Mouse (Mus musculus) heart, postnatal 36 days (tissue): ENCODE data around the gene Dexi. TPM values are rescaled to one million over a fixed set of nuclear protein-coding genes. Genes with fewer than 3 reads are reported as not detected.

Experiments used
- DNase-seq, 2 experiments: peaks; one replicate each; pipeline ENCODE4 v3.0.0; 2021 to 2022
- intact Hi-C: fragments of 180-260 bp; cut with DNase I; formaldehyde crosslinking; loops from one replicate; pipeline ENCODE4 v1.15.1; 2025
- total RNA-seq, 2 experiments: library from RNA; stranded (reverse); gene quantifications; 2 replicates each; pipeline ENCODE4 v1.2.3; 2021

The Dexi gene
- total RNA-seq, 2 experiments from 2014 or later, result 37.1 to 37.6 TPM

- peak; percentile 29 to 41 for DNase-seq
- intact Hi-C loops, result loop anchor here (10.0 kb wide), 1 partner anchor 713 kb away; the partner anchor contains the start of gene Gspt1
Observed at GRCm38 (mm10) chr16:10542266-10542665, 588 bp downstream of the Dexi start.

- intact Hi-C loops, result loop anchor here (10.0 kb wide), 1 partner anchor 713 kb away; the partner anchor contains the start of gene Gspt1
- DNase-seq, result peak; percentile 18 to 36
Observed at GRCm38 (mm10) chr16:10541598-10541930, 1.3 kb downstream of the Dexi start.

GRCm38 (mm10) chr16:10540763-10541597 is 1.9 kb downstream of the Dexi start:
- intact Hi-C loops, result loop anchor here (10.0 kb wide), 1 partner anchor 714 kb away; the partner anchor contains the start of gene Gspt1
- DNase-seq, result no peak

GRCm38 (mm10) chr16:10536961-10537360 is 5.9 kb downstream of the Dexi start:
- intact Hi-C loops, result no loop called here
- no peak for DNase-seq

DNA sequence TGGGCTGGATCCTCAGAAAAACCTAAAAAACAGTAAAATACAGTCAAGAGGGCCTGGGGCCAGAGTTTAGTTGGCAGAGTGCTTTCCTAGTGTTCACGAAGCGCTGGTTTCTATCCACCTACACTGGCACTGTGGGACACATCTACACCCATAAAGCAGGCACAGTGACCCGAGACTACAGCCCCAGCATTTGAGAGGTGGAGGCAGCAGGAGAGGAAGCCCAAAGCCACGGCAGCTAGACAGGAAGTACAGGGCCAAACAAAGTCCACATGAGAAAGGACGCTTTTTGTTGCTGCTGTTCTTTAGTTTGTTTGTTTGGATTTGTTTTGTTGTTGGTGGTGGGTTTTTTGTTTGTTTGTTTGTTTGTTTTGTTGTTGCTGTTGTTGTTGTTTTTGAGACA is 6.5 kb downstream of the Dexi start:
- no peak for DNase-seq
- intact Hi-C loops, result no loop called here

DNA sequence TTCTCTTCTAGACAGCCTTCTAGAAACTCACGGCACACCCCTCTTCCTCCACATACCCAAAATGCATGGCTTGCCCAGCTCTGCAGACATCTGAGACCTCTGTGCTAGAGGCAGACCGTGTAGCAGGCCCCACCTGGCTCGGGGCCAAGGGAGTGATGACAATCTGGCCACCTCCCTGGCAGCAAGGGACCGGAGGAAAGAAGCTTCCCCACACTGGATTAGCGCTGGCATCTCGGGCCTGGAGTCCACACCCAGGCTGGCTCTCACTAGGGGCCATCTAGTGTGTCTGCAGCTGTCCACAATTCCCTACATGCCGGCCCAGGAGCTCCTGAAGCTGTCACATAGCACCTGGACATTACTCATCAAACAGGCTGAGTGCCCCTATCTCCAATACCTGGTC is 8.3 kb downstream of the Dexi start:
- intact Hi-C loops, result no loop called here
- no peak for DNase-seq

DNA sequence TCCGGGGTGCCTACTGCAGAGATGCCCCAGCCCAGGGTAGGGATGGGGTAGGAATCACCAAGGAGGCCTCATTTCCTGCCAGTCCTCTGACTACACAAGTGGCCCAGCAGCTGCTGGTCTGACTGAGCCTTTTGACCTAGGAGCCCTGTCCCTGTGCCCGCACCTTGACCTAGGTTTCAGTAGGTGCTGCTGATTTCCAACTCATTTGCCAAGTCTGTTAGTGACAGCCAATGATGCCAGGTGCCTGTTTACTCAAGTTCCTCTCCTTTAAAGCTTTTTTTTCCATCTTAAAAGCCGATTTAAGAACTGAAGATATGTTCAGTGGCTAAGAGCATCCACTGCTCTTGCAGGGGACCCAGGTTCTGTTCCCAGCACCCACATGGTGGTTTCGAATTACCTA is 9.1 kb downstream of the Dexi start:
- DNase-seq, result no peak
- intact Hi-C loops, result no loop called here

- intact Hi-C loops, result no loop called here
- DNase-seq, result no peak
Observed at GRCm38 (mm10) chr16:10530179-10530578, 12.7 kb downstream of the Dexi start.

DNA sequence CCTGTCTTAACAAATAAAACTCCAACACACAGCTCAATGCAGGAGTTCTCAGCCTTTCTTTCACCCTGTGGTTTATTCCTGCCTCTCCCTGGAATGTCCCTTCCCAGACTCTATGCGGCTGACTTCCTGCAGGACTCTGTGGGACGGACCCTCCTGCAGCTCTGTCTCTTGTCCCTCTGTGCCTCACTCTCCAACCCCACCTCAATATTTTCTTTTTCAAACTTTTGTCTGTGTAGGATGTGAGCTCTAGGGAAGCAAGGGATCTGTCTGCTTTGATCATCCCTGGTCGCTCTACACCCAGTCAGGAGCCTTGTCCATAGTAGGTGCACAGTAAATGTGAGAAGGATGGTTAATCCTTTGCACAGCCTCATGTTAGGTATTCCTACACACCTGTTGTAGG is 14.5 kb downstream of the Dexi start:
- intact Hi-C loops, result no loop called here

DNA sequence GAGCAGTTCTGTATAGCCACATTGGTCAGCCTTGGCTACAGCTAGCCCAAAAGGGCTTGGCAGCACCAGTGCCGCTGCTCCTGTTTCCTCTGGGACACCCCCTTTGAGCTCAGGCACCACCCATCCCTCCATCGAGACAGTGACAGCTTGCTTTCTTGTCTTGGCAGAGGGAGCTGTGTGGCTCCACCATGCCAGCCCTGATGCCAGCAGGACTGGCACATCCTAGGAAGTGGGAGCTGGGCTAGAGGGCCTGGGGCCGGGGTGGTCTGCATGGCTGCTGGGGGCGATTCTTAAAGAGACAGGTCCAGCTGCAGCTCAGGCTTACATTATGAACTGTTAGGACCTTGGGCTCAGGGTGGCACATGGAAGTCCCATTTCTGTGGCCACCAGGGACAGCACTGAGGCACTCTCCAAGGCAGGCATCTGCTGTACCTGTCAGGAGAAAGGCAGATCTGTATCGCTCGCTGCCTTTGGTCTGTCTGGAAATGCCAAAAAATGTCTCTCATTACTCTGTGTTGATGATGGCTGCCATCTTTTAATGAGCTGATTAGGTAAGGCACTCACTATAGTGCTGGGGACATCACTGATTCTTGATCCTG is 15.7 kb downstream of the Dexi start:
- intact Hi-C loops, result no loop called here
- DNase-seq, result no peak

More for the DNA sequence above, 14.5 kb downstream of the Dexi start:
- no peak for DNase-seq

DNA sequence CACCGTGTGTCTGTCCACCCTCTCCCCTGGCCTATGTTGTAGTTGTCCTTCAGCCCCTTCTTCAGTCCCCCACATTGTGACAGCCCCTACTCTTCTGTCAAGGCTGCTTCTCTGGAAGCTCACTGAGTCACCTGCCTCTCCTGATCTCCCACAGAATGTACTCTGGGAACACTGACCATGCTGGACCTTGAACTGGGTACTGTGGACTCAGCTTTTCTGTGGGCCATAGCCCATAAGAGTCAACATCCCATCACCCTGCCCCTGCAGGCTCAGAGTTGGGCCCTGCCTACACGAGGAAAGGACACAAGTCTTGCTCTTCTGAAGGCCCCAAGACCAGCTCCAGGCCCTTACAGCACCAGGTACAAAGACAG is 17.3 kb downstream of the Dexi start:
- intact Hi-C loops, result no loop called here
- no peak for DNase-seq

DNA sequence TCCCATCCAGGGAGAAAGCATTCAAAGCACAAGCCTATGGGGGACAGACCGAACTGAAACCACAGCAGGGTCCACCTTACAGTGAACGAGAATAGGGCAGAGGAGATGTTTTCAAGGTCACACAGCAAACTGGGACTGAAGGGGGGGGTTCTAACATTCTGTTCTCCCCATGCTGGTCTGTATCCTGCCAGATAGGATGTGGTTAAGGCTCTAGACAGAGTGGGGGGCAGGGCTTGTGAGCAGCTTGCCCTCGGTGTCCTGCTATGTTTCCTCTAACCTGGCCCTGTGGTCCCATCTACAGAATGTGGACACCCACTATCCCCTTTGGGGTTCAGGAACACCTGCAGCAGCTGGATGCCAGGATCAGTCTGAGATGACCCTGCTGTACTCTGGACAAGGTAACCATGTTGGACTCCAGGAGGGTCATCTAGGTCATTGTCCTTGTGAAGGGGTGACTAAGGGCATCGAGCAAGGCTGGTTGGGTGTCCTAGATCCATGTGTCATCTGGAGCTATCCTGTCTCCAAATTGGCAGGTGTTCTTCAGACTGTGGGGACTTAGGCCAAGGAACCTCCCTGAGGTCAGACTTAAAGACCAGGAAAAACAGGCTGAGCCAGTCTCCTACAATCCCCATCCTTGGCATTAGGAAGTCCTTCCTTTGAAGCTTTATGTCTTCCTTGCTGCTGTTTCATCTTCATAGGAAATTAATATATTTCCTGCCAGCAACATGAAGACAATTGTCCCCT is 17.8 kb downstream of the Dexi start:
- DNase-seq, result no peak
- intact Hi-C loops, result loop anchor here (5.0 kb wide), 2 partner anchors 128 to 248 kb away; partner anchors contain the start of gene Tekt5

DNA sequence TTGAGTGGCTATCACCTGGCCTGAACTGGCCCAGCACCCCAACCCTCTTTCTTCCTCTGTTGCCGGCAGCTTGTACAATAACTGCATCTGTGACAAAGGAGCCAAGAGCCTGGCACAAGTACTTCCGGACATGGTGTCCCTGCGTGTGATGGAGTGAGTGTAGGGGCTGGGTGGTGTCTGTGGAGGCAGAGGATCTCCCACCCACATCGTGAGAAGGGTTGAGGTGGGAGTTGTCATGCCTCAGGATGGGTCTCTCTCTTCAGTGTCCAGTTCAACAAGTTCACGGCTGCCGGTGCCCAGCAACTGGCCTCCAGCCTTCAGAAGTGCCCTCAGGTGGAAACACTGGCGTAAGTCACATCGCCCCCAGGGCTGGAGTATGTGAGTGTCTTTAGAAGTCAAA is 19.2 kb downstream of the Dexi start:
- intact Hi-C loops, result loop anchor here (5.0 kb wide), 2 partner anchors 126 to 246 kb away; partner anchors contain the start of gene Tekt5
- no peak for DNase-seq

DNA sequence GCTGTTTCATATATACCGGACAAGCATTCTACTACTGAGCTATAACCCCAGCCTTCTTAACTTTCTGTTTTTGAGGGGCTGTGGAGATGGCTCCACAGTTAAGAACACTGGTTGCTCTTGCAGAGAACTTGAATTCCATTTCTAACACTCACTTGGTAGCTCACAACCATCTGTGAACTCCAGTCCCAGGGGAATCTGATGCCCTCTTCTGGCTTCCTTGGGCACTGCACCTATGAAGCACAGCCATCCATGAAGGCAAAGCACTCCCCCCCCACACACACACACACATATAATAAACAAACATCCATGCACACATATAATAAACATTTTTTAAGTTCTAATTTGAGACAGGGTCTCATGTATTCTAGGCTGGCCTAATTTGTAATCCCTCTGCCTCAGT is 20.0 kb downstream of the Dexi start:
- intact Hi-C loops, result loop anchor here (5.0 kb wide), 2 partner anchors 126 to 246 kb away; partner anchors contain the start of gene Tekt5
- peak; percentile 57 to 73 for DNase-seq

GRCm38 (mm10) chr16:10520908-10521614 is 21.8 kb downstream of the Dexi start:
- DNase-seq, result peak; percentile 76 to 83
- intact Hi-C loops, result loop anchor here (2.0 to 5.0 kb wide), 4 partner anchors 104 to 432 kb away; partner anchors contain the start of gene Tekt5

DNA sequence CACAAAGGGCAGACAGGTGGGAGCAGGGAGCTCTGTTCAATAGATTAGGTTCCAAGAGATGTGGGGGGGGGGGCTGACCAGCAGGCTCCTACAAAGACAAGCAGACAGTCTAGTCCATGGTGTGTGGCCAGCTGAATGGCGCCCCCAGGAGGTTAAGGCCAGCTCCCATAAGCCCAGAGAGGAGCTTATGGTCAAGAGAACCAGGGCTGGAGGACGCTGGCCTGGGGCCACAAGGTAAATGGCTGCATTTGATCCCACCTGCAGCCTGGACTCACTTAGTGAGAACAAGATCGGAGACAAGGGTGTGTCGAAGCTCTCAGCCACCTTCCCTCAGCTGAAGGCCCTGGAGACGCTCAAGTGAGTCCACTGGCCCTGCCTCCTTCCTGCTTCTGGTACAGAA is 24.8 kb downstream of the Dexi start:
- DNase-seq, result no peak
- intact Hi-C loops, result no loop called here

GRCm38 (mm10) chr16:10515953-10516572 is 26.8 kb downstream of the Dexi start:
- intact Hi-C loops, result no loop called here
- no peak for DNase-seq

DNA sequence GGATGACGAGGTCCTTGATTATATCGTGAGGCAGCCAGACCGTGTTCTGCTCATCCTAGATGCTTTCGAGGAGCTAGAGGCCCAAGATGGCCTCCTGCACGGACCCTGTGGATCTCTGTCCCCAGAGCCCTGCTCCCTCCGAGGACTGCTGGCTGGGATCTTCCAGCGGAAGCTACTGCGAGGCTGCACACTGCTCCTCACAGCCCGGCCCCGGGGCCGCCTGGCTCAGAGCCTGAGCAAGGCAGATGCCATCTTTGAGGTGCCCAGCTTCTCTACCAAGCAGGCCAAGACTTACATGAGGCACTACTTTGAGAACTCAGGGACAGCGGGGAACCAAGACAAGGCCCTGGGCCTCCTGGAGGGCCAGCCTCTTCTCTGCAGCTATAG is 31.7 kb downstream of the Dexi start:
- intact Hi-C loops, result no loop called here
- DNase-seq, result no peak

GRCm38 (mm10) chr16:10510477-10511133 is 32.2 kb downstream of the Dexi start:
- DNase-seq, result peak in 1 of 2 experiments; percentile 15
- intact Hi-C loops, result no loop called here

DNA sequence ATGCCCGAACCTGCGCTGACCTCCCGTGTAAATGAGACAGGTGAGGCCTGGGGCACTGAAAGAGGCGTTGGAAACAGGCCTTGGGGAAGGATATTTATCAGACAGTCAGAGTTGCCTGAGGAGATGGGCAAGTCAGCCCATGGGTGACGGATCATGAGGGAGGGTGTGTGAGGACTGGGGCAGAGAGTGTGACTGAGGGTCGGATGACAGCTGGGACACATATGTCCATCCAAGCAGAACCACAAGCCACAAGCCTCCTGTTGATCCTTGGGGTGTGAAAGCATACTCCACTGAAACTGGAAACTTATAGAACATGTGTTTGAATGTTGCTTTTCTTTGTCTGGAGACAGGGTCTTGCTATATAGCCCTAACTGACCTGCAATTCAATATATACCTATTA is 34.2 kb downstream of the Dexi start:
- DNase-seq, result no peak
- intact Hi-C loops, result no loop called here
